Mouse (Mus musculus) embryonic facial prominence, embryonic 15.5 days (tissue): Measurements from ENCODE around the gene Spag9. TPM values are rescaled to one million over a fixed set of nuclear protein-coding genes. Genes with fewer than 3 reads are reported as not detected.

Source experiments
- ATAC-seq: fragments of 200-750 bp; cut with Nextera tagmentation; 2 replicates; pipeline ENCODE4 v1.8.0; 2017; ENCODE audit warnings: low read depth, moderate TSS enrichment; ENCODE audit not compliant: insufficient number of reproducible peaks, low FRiP score, low TSS enrichment
- H3K27ac ChIP-seq: fragments of 300-500 bp; sonication (generic); replicated peaks from 2 replicates; pipeline ENCODE4 v1.5.1; 2015; ENCODE audit warnings: mild to moderate bottlenecking, inconsistent platforms
- H3K27me3 ChIP-seq: fragments of 300-500 bp; sonication (generic); 2 replicates; pipeline ENCODE4 v1.6.1; 2015; ENCODE audit warnings: inconsistent platforms
- H3K36me3 ChIP-seq: fragments of 300-500 bp; sonication (generic); 2 replicates; pipeline ENCODE4 v1.6.1; 2015; ENCODE audit warnings: mild to moderate bottlenecking, inconsistent platforms
- H3K4me1 ChIP-seq: fragments of 300-500 bp; sonication (generic); 2 replicates; pipeline ENCODE4 v1.6.1; 2015; ENCODE audit warnings: inconsistent platforms
- H3K4me2 ChIP-seq: fragments of 300-500 bp; sonication (generic); replicated peaks from 2 replicates; pipeline ENCODE4 v1.6.1; 2015; ENCODE audit warnings: mild to moderate bottlenecking, inconsistent platforms
- H3K4me3 ChIP-seq: fragments of 300-500 bp; sonication (generic); replicated peaks from 2 replicates; pipeline ENCODE4 v1.5.1; 2015; ENCODE audit warnings: mild to moderate bottlenecking, inconsistent platforms
- H3K9ac ChIP-seq: fragments of 300-500 bp; sonication (generic); 2 replicates; pipeline ENCODE4 v1.6.1; 2015; ENCODE audit warnings: inconsistent platforms
- H3K9me3 ChIP-seq: fragments of 300-500 bp; sonication (generic); replicated peaks from 2 replicates; pipeline ENCODE4 v1.6.1; 2016; ENCODE audit warnings: inconsistent platforms
- WGBS: fragments of 180-500 bp; shearing (Covaris S2); methylation state at CpG from one replicate; pipeline ENCODE4 v1.1.7; 2015; 5-methylcytosine and 5-hydroxymethylcytosine counted together
- polyA plus RNA-seq: library from polyadenylated mRNA; unstranded; fragments of >200 nt; fragmentation: Nextera tagmentation; extraction: Ambion mirVana; gene quantifications from 2 replicates; pipeline ENCODE4 v1.2.1, GENCODE M21; 2015

Gene Spag9
- polyA plus RNA-seq, 1 experiment from 2014 or later = 43.4 TPM

GRCm38 (mm10) chr11:94159911-94160415 is 164.1 kb downstream of the Spag9 start:
- WGBS = 39% methylated on average over 7 of the region's 7 CpGs
- H3K27ac ChIP-seq = peak overlapping the region; percentile 79
- H3K4me1 ChIP-seq = peaks cover 37% of the 10 kb centered on the region
- 0 out of 2 replicates have a peak overlapping the region, but pooled peaks have one; percentile 17 for H3K4me3 ChIP-seq
- H3K9ac ChIP-seq = no peak overlapping the region
- peak overlapping the region; percentile 40 for H3K4me2 ChIP-seq
- no peak; the same call in 1 of the 2 replicates for ATAC-seq
- no peaks in the 10 kb centered on the region for H3K27me3 ChIP-seq
- H3K36me3 ChIP-seq = no peaks in the 10 kb centered on the region
- no peaks in the 10 kb centered on the region for H3K9me3 ChIP-seq

- WGBS = 10% methylated on average over 23 of the region's 23 CpGs
- H3K9me3 ChIP-seq = no peaks in the 10 kb centered on the region
- no peaks in the 10 kb centered on the region for H3K27me3 ChIP-seq
- no peaks in the 10 kb centered on the region for H3K36me3 ChIP-seq
- peak overlapping the region; percentile 40 for H3K4me2 ChIP-seq
- H3K4me1 ChIP-seq = peaks cover 37% of the 10 kb centered on the region
- H3K27ac ChIP-seq = peak overlapping the region; percentile 79
- H3K4me3 ChIP-seq = peak overlapping the region; percentile 17
- peak; percentile 93 for ATAC-seq
- no peak overlapping the region for H3K9ac ChIP-seq
Measured at GRCm38 (mm10) chr11:94160443-94161266, 164.8 kb downstream of the Spag9 start.

- H3K4me3 ChIP-seq = no peak overlapping the region
- H3K36me3 ChIP-seq = no peaks in the 10 kb centered on the region
- H3K4me1 ChIP-seq = peaks cover 37% of the 10 kb centered on the region
- H3K9me3 ChIP-seq = no peaks in the 10 kb centered on the region
- no peaks in the 10 kb centered on the region for H3K27me3 ChIP-seq
- H3K4me2 ChIP-seq = peak overlapping the region; percentile 40
- ATAC-seq = 0 out of 2 replicates have a peak, but pooled peaks have one; percentile 39
- H3K27ac ChIP-seq = peak overlapping the region; percentile 79
- no peak overlapping the region for H3K9ac ChIP-seq
- WGBS = 41% methylated on average over 9 of the region's 9 CpGs
Measured at GRCm38 (mm10) chr11:94161267-94161646, 165.4 kb downstream of the Spag9 start.

- 83% methylated on average over 11 of the region's 11 CpGs for WGBS
- peaks cover 37% of the 10 kb centered on the region for H3K4me1 ChIP-seq
- H3K4me3 ChIP-seq = no peak overlapping the region
- no peak for ATAC-seq
- no peak overlapping the region for H3K9ac ChIP-seq
- H3K27me3 ChIP-seq = no peaks in the 10 kb centered on the region
- H3K4me2 ChIP-seq = no peak overlapping the region
- no peak overlapping the region for H3K27ac ChIP-seq
- no peaks in the 10 kb centered on the region for H3K36me3 ChIP-seq
- H3K9me3 ChIP-seq = no peaks in the 10 kb centered on the region
Measured at GRCm38 (mm10) chr11:94161867-94162581, 166.1 kb downstream of the Spag9 start.

- no peak for ATAC-seq
- no peaks in the 10 kb centered on the region for H3K27me3 ChIP-seq
- H3K4me3 ChIP-seq = no peak overlapping the region
- H3K36me3 ChIP-seq = no peaks in the 10 kb centered on the region
- WGBS = 72% methylated on average over 9 of the region's 9 CpGs
- no peaks in the 10 kb centered on the region for H3K9me3 ChIP-seq
- peaks cover 37% of the 10 kb centered on the region for H3K4me1 ChIP-seq
- no peak overlapping the region for H3K9ac ChIP-seq
- no peak overlapping the region for H3K4me2 ChIP-seq
- H3K27ac ChIP-seq = no peak overlapping the region
Measured at GRCm38 (mm10) chr11:94163005-94163767, 167.3 kb downstream of the Spag9 start.

GRCm38 (mm10) chr11:94165745-94166144 is 169.9 kb downstream of the Spag9 start:
- ATAC-seq = no peak

GRCm38 (mm10) chr11:94168238-94168637 is 172.3 kb downstream of the Spag9 start:
- H3K36me3 ChIP-seq = no peaks in the 10 kb centered on the region
- H3K9me3 ChIP-seq = no peaks in the 10 kb centered on the region
- ATAC-seq = no peak
- H3K9ac ChIP-seq = no peak overlapping the region
- no peak overlapping the region for H3K27ac ChIP-seq
- H3K4me3 ChIP-seq = no peak overlapping the region
- H3K4me1 ChIP-seq = 0 out of 2 replicates have a peak, but pooled peaks cover 4% of the 10 kb centered on the region
- no peaks in the 10 kb centered on the region for H3K27me3 ChIP-seq
- no peak overlapping the region for H3K4me2 ChIP-seq
- WGBS = 61% methylated on average over 5 of the region's 5 CpGs

More at GRCm38 (mm10) chr11:94165745-94166144, 169.9 kb downstream of the Spag9 start:
- H3K4me1 ChIP-seq = peaks cover 12% of the 10 kb centered on the region
- no peak overlapping the region for H3K27ac ChIP-seq
- 83% methylated on average over 4 of the region's 4 CpGs for WGBS
- H3K4me2 ChIP-seq = no peak overlapping the region
- H3K4me3 ChIP-seq = no peak overlapping the region
- no peak overlapping the region for H3K9ac ChIP-seq
- no peaks in the 10 kb centered on the region for H3K36me3 ChIP-seq
- no peaks in the 10 kb centered on the region for H3K9me3 ChIP-seq
- H3K27me3 ChIP-seq = no peaks in the 10 kb centered on the region

- Histone ChIP-seq H3K36me3 (no peaks in the 10 kb centered on the region), H3K9me3 (no peaks in the 10 kb centered on the region), H3K27me3 (no peaks in the 10 kb centered on the region), H3K4me2 (no peak overlapping the region), H3K4me1 (no peaks in the 10 kb centered on the region), H3K9ac (no peak overlapping the region), H3K27ac (no peak overlapping the region), H3K4me3 (no peak overlapping the region)
- ATAC-seq = no peak
- 64% methylated on average over 5 of the region's 5 CpGs for WGBS
Measured at GRCm38 (mm10) chr11:94169596-94169995, 173.7 kb downstream of the Spag9 start.

- no peak for ATAC-seq
Measured at GRCm38 (mm10) chr11:94171691-94172090, 175.8 kb downstream of the Spag9 start.

GRCm38 (mm10) chr11:94172186-94172585 is 176.3 kb downstream of the Spag9 start:
- Histone ChIP-seq H3K4me3 (no peak overlapping the region), H3K9ac (no peak overlapping the region), H3K36me3 (no peaks in the 10 kb centered on the region), H3K9me3 (no peaks in the 10 kb centered on the region), H3K4me2 (no peak overlapping the region), H3K4me1 (peaks cover 12% of the 10 kb centered on the region), H3K27ac (peak overlapping the region; percentile 48), H3K27me3 (no peaks in the 10 kb centered on the region)
- ATAC-seq = peak; percentile 30; the same call in 1 of the 2 replicates
- 50% methylated on average over 9 of the region's 9 CpGs for WGBS

More at GRCm38 (mm10) chr11:94171691-94172090, 175.8 kb downstream of the Spag9 start:
- Histone ChIP-seq H3K9me3 (no peaks in the 10 kb centered on the region), H3K27me3 (no peaks in the 10 kb centered on the region), H3K4me2 (no peak overlapping the region), H3K4me1 (peaks cover 12% of the 10 kb centered on the region), H3K9ac (no peak overlapping the region), H3K4me3 (no peak overlapping the region), H3K36me3 (no peaks in the 10 kb centered on the region), H3K27ac (peak overlapping the region; percentile 48)
- WGBS = 89% methylated on average over 5 of the region's 5 CpGs
